Mouse (Mus musculus) neural tube, embryonic 15.5 days (tissue): Measurements from ENCODE around the gene Tecr. TPM values are rescaled to one million over a fixed set of nuclear protein-coding genes. Genes with fewer than 3 reads are reported as not detected.

Source experiments
- ATAC-seq: fragments of 200-750 bp; cut with Nextera tagmentation; 2 replicates; pipeline ENCODE4 v1.8.0; 2017; ENCODE audit warnings: mild to moderate bottlenecking, moderate TSS enrichment, moderate library complexity; ENCODE audit not compliant: low FRiP score
- H3K27ac ChIP-seq: fragments of 300-500 bp; sonication (generic); replicated peaks from 2 replicates; pipeline ENCODE4 v1.5.1; 2015; ENCODE audit warnings: mild to moderate bottlenecking, inconsistent platforms
- H3K27me3 ChIP-seq: fragments of 300-500 bp; sonication (generic); replicated peaks from 2 replicates; pipeline ENCODE4 v1.6.1; 2015; ENCODE audit warnings: inconsistent platforms
- H3K36me3 ChIP-seq: fragments of 300-500 bp; sonication (generic); 2 replicates; pipeline ENCODE4 v1.6.1; 2015; ENCODE audit warnings: inconsistent platforms
- H3K4me1 ChIP-seq: fragments of 300-500 bp; sonication (generic); 2 replicates; pipeline ENCODE4 v1.6.1; 2015; ENCODE audit warnings: inconsistent platforms
- H3K4me2 ChIP-seq: fragments of 300-500 bp; sonication (generic); 2 replicates; pipeline ENCODE4 v1.6.1; 2015; ENCODE audit warnings: inconsistent platforms, mild to moderate bottlenecking, moderate library complexity
- H3K4me3 ChIP-seq: fragments of 300-500 bp; sonication (generic); replicated peaks from 2 replicates; pipeline ENCODE4 v1.5.1; 2015; ENCODE audit warnings: mild to moderate bottlenecking, inconsistent platforms
- H3K9ac ChIP-seq: fragments of 300-500 bp; sonication (generic); replicated peaks from 2 replicates; pipeline ENCODE4 v1.6.1; 2015; ENCODE audit warnings: mild to moderate bottlenecking, inconsistent platforms
- H3K9me3 ChIP-seq: fragments of 300-500 bp; sonication (generic); replicated peaks from 2 replicates; pipeline ENCODE4 v1.6.1; 2016; ENCODE audit warnings: inconsistent platforms
- WGBS: fragments of 180-500 bp; shearing (Covaris S2); methylation state at CpG from one replicate; pipeline ENCODE4 v1.1.7; 2015; ENCODE audit warnings: mixed read lengths; 5-methylcytosine and 5-hydroxymethylcytosine counted together
- polyA plus RNA-seq: library from polyadenylated mRNA; unstranded; fragments of >200 nt; fragmentation: Nextera tagmentation; extraction: Ambion mirVana; gene quantifications from 2 replicates; pipeline ENCODE4 v1.2.1, GENCODE M21; 2015

Tecr gene
- polyA plus RNA-seq, 1 experiment from 2014 or later, result 1,650 TPM

DNA sequence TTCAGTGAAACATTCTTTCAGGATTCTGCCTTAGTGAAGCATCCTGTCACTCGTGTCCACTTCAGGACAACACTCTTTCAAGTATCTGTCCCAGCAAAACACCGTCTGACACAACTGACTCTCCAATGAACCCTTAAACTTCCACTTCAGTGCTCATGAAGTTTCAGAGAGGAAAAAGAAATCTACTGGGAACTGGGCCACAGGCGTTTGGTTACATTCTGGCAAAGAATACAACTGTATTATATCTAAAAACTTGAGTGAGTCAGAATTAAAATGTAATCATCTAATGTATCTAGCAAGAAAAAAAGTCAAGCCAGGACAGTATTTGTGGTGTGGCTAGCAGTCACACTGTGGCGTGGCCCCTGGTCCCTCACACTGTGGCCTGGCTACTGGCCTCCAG lies 31.1 kb upstream of the Tecr start:
- H3K36me3 ChIP-seq, result no peaks in the 10 kb centered on the region
- no peaks in the 10 kb centered on the region for H3K4me1 ChIP-seq
- 80% methylated on average over 4 of the region's 4 CpGs for WGBS
- H3K27me3 ChIP-seq, result no peaks in the 10 kb centered on the region
- H3K9ac ChIP-seq, result no peak overlapping the region
- no peak overlapping the region for H3K27ac ChIP-seq
- no peak overlapping the region for H3K4me3 ChIP-seq
- H3K4me2 ChIP-seq, result no peak overlapping the region
- H3K9me3 ChIP-seq, result no peaks in the 10 kb centered on the region
- no peak for ATAC-seq

DNA sequence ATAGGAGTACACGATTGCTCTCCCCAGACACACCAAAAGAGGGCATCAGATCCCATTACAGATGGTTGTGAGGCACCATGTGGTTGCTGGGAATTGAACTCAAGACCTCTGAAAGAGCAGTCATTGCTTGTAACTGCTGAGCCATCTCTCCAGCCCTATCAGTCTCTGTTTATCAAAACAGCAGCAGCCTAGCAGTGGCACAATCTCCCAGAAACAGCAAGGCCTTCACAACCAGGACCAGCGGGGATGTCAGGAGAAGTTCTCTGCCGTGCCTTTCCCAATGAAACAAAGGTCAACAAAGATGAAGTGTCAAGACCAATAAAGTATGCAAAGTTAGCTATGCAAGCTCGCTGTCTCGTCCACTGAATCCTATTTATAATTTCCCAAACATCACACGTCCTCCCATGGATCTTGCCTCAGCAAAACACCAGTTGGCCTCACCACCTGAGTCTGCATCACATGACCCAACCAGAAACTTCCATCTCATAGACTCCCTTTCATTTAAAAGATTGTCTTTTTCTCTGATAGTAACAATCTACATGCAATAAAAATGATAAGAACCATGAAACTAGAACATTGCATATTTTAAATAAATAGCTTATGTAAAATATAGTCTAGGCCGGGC lies 24.4 kb upstream of the Tecr start:
- Histone ChIP-seq H3K4me2 (no peak overlapping the region), H3K9ac (no peak overlapping the region), H3K36me3 (no peaks in the 10 kb centered on the region), H3K4me3 (no peak overlapping the region), H3K4me1 (no peaks in the 10 kb centered on the region), H3K27me3 (no peaks in the 10 kb centered on the region), H3K27ac (no peak overlapping the region), H3K9me3 (no peaks in the 10 kb centered on the region)
- no peak for ATAC-seq
- 90% methylated on average over 7 of the region's 7 CpGs for WGBS

DNA sequence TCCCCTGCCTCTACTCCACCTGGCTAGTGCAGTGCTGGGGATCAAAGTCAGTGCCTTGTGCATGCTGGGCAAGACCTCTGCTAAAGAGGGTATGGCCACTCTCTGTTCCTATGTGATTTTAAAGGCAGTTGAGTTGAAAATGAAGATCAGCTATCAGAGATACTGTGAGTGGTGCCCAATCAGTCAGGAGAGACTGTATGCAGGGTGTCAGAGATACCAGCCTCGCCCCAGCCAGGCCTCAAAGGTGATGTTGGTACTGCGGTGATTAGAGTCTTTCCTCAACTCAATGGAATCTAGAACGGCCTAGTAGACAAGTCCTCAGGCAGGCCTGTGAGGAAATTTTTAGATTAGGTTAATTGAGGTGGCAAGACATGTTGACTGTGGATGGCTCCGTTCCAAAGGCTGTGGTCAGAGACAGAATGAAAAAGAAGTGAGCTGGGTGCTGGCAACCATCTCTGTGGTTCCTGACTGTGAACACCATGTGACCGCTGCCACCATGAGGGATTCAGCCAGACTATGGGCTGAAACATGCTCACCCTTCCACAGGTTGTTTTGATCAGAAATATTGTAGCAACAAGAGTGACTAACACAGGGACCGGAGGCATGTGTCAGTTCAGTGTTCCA lies 18.0 kb upstream of the Tecr start:
- Histone ChIP-seq H3K4me2 (no peak overlapping the region), H3K27me3 (no peaks in the 10 kb centered on the region), H3K9ac (no peak overlapping the region), H3K4me1 (0 out of 2 replicates have a peak, but pooled peaks cover 9% of the 10 kb centered on the region), H3K4me3 (no peak overlapping the region), H3K27ac (no peak overlapping the region), H3K36me3 (no peaks in the 10 kb centered on the region), H3K9me3 (no peaks in the 10 kb centered on the region)
- no peak for ATAC-seq
- WGBS, result 91% methylated on average over 6 of the region's 6 CpGs

DNA sequence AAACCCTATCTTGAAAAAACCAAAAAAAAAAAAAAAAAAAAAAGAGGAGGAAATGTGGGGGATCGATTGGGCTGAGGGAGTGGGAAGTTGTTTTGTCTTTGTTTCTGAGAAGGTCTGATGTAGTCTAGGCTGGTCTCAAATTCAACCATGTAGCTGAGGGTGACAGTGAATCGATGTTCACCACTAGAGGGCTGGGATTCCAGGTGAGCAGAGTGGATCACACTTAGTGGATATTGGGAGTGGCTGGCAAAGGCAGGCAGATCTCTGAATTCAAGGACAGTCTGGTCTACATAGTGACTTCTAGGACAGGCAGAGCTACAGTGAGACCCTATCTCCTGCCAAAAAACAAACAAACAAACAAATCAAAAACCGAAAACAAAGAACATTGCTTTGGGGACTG lies 17.0 kb upstream of the Tecr start:
- Histone ChIP-seq H3K27me3 (no peaks in the 10 kb centered on the region), H3K27ac (no peak overlapping the region), H3K4me1 (0 out of 2 replicates have a peak, but pooled peaks cover 9% of the 10 kb centered on the region), H3K9me3 (no peaks in the 10 kb centered on the region), H3K36me3 (no peaks in the 10 kb centered on the region), H3K9ac (no peak overlapping the region), H3K4me2 (no peak overlapping the region), H3K4me3 (no peak overlapping the region)
- WGBS, result 37% methylated on average over 3 of the region's 3 CpGs
- no peak for ATAC-seq

DNA sequence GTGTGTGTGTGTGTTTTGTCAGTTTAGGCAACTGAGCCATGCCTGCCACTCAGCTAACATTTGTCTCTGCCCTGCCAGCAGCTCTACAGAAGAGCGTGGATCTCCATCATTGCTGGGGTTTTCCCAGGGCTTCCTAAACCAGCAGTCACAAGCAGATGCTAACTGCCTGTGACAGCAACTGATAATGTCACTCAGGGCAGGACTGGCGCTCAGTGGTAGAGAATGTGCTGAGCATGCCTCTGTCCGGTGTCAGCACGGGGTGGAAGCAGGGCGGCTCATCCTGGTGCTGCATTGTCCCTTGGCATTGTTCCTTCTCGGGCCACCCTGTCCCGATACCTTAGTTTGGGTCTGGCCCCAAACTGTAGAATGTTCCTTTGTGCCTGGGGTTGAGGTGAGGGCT lies 15.8 kb upstream of the Tecr start:
- no peak for ATAC-seq
- H3K4me1 ChIP-seq, result 0 out of 2 replicates have a peak, but pooled peaks cover 9% of the 10 kb centered on the region
- no peaks in the 10 kb centered on the region for H3K9me3 ChIP-seq
- H3K27me3 ChIP-seq, result no peaks in the 10 kb centered on the region
- no peak overlapping the region for H3K4me2 ChIP-seq
- WGBS, result 90% methylated on average over 7 of the region's 7 CpGs
- no peak overlapping the region for H3K27ac ChIP-seq
- no peak overlapping the region for H3K9ac ChIP-seq
- no peaks in the 10 kb centered on the region for H3K36me3 ChIP-seq
- no peak overlapping the region for H3K4me3 ChIP-seq

DNA sequence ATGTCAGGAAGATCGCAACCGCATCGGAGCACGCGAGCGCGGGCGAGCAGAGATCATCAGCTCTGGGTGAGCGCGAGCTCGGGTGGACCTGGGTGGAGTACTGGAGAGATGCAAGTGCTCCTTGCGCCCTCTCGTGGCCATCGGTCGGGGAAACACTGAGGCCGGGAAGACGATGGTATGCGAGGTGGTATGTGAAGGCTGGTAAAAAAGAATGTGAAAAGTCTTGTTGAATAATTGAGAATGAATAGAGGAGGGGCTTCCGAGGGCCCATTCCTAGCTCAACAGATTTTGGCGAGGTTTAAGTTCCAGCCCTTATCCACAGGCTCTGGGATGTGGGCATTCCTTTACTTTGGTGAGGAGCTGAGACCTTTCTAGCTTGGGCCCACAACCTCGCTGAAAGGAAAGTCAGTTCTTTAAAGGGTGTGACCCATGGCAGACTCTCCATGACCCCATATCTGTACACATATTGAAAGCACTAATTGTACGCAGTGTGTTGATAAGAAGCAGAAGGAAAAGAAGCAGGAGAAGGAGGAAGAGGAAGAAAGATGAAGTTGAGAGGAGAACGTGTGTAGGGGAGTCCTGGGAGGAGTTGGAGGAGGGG lies 14.7 kb upstream of the Tecr start:
- peak; percentile 95 for ATAC-seq
- Histone ChIP-seq H3K4me1 (0 out of 2 replicates have a peak, but pooled peaks cover 9% of the 10 kb centered on the region), H3K27ac (peak overlapping the region; percentile 62), H3K36me3 (no peaks in the 10 kb centered on the region), H3K27me3 (no peaks in the 10 kb centered on the region), H3K4me3 (peak overlapping the region; percentile 41), H3K4me2 (peak overlapping the region; percentile 73), H3K9me3 (no peaks in the 10 kb centered on the region), H3K9ac (peak overlapping the region; percentile 66)
- WGBS, result 11% methylated on average over 23 of the region's 23 CpGs

DNA sequence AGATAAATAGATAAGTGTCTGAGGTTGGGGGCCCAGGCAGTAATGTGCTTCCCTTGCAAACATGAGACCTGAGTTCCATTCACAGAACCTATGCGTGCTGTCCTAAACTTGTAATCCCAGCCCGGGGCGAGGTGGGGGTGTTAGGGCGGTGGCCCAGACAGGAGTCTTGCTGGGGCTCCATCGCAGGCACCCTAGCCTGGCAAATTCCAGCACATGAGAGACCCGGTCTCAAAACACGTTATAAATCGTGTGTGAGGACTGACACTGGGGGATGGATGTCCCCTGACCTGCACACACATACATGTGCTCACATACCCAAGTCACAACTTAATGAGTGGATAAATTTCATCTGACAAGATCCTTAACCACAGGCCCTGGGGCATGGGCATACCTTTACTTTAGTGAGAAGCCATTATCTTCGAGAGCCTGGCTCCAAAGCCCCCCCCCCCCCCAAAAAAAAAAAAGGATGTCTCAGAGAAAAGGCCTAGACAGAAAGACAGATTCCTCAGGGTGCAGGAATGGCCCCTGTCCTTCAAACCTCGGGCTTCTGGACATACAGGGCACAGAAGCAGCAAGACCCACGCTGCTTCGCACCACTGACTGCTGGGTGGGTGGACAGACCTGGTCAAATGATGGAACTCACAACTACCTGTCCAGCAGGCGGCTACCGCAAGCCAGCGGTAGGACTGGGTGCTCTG lies 14.1 kb upstream of the Tecr start:
- Histone ChIP-seq H3K9me3 (no peaks in the 10 kb centered on the region), H3K4me3 (peak overlapping the region; percentile 41), H3K27me3 (no peaks in the 10 kb centered on the region), H3K4me1 (0 out of 2 replicates have a peak, but pooled peaks cover 9% of the 10 kb centered on the region), H3K4me2 (peak overlapping the region; percentile 73), H3K9ac (peak overlapping the region; percentile 66), H3K36me3 (no peaks in the 10 kb centered on the region), H3K27ac (peak overlapping the region; percentile 62)
- ATAC-seq, result peak; percentile 68
- 60% methylated on average over 15 of the region's 15 CpGs for WGBS

DNA sequence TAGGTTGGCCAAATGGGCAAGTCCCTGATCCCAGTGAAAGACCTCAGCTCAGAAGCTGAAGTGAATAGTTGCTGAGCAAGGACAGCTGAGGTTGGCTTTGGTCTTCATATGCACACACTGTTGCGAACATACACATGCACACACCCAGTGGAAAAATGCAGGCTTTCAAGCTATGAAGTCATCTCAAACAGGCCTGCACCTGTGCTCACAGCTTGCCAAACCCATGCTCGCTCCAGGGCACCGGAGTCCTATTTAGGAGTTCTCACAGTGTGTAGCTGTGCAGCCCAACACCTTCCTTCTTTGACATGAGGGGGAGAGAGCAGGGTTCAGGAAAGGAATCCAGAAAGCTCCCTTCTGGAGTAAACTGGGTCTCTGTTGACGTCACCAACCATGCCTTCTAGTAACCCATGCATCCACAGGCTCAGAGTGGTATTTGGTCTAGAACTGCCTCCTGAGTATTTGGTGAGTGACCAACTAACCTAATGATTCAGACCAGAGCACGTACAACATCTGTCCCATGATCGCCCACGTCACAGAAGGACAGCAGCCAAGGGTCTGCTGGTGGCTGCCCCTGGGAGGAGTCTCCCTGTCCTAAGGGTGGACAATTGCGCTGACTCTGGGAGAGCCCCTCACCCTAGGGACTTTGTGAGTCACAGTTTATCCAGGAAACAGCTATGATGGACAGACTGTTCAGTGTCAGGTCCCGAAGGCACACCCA lies 12.0 kb upstream of the Tecr start:
- H3K9me3 ChIP-seq, result no peaks in the 10 kb centered on the region
- 91% methylated on average over 9 of the region's 9 CpGs for WGBS
- H3K4me1 ChIP-seq, result 0 out of 2 replicates have a peak, but pooled peaks cover 9% of the 10 kb centered on the region
- no peak overlapping the region for H3K4me3 ChIP-seq
- no peaks in the 10 kb centered on the region for H3K36me3 ChIP-seq
- H3K27ac ChIP-seq, result no peak overlapping the region
- H3K4me2 ChIP-seq, result no peak overlapping the region
- H3K27me3 ChIP-seq, result no peaks in the 10 kb centered on the region
- no peak for ATAC-seq
- no peak overlapping the region for H3K9ac ChIP-seq

DNA sequence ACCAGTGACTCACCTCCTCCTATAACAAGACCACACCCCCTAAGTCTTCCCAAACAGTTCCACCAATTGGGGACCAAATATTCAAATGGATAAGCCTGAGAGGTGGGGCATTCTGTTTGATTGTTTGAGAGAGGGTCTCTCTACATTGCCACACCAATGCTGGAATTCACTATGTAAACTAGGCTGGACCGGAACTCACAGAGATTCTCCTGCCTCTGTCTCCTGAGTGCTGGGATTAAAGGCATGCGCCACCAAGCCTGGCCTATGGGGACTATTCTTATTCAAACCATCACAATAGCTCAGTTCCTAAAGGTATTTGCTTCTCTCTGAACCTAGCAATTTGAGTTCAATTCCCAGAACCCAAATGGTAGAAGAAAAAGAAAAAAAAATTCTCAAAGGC lies 10.8 kb upstream of the Tecr start:
- WGBS, result 97% methylated on average over 2 of the region's 2 CpGs
- no peak overlapping the region for H3K9ac ChIP-seq
- 0 out of 2 replicates have a peak, but pooled peaks cover 9% of the 10 kb centered on the region for H3K4me1 ChIP-seq
- no peak for ATAC-seq
- H3K27ac ChIP-seq, result no peak overlapping the region
- no peak overlapping the region for H3K4me3 ChIP-seq
- no peaks in the 10 kb centered on the region for H3K27me3 ChIP-seq
- H3K9me3 ChIP-seq, result no peaks in the 10 kb centered on the region
- no peak overlapping the region for H3K4me2 ChIP-seq
- H3K36me3 ChIP-seq, result peaks cover 9% of the 10 kb centered on the region; the same call in 1 of the 2 replicates

DNA sequence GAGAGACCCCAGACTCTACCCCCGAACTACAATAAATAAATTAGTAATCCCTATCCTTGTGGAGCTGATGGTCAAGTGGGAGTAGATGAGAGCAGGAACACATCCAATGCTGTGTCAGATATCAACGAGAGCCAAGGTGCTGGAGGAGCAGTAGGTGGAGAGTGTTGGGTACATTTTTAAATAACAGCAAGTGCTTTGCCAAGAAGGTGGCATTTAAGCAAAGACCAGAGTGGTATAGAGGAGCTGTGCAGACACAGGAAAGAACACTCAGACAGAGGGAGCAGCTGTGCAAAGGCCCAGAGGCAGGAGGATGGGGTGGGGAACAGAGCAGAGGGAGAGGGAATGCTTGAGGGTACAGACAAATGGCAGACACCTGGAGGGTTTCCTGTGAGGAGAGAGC lies 9.3 kb upstream of the Tecr start:
- H3K4me2 ChIP-seq, result no peak overlapping the region
- H3K27ac ChIP-seq, result no peak overlapping the region
- no peak for ATAC-seq
- 0 out of 2 replicates have a peak, but pooled peaks cover 5% of the 10 kb centered on the region for H3K4me1 ChIP-seq
- H3K9ac ChIP-seq, result no peak overlapping the region
- H3K27me3 ChIP-seq, result no peaks in the 10 kb centered on the region
- H3K9me3 ChIP-seq, result no peaks in the 10 kb centered on the region
- no peak overlapping the region for H3K4me3 ChIP-seq
- H3K36me3 ChIP-seq, result peaks cover 22% of the 10 kb centered on the region
- 94% methylated on average over 2 of the region's 2 CpGs for WGBS

DNA sequence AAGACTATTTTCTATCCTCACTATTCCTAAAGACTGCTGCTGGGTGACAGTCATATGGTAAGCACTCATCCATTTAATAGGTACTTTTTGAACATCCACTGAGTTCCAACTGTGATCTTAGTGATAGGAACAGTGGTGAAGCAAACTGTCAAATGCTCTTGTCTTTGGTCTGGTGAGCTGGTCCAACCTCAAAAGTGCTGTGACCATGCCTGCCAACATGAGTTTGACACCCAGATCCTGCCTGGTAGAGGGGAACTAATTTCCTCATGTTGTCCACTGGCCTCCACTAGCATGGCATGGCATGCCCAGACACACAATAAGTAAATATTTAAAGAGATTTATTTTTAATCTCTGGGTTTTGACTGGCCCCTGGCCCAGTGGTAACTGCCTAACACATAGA lies 8.9 kb upstream of the Tecr start:
- H3K9ac ChIP-seq, result no peak overlapping the region
- no peaks in the 10 kb centered on the region for H3K27me3 ChIP-seq
- H3K27ac ChIP-seq, result no peak overlapping the region
- H3K4me1 ChIP-seq, result 0 out of 2 replicates have a peak, but pooled peaks cover under 1% of the 10 kb centered on the region
- H3K4me3 ChIP-seq, result no peak overlapping the region
- H3K4me2 ChIP-seq, result no peak overlapping the region
- peaks cover 27% of the 10 kb centered on the region for H3K36me3 ChIP-seq
- no peak for ATAC-seq
- H3K9me3 ChIP-seq, result no peaks in the 10 kb centered on the region
